Comparison of ENCODE assay signal across 8 mouse cellular contexts in genomic region chrX:135087068-135087579, GRCm38 (mm10).
DNase-seq lines count a peak whose midpoint lies in the region; ATAC-seq and TF ChIP-seq lines count a peak whose summit lies in the region.
"Not testable (repeated sequence)": the region's sequence is repeated elsewhere in the genome, so short reads cannot be mapped to it uniquely, and the experiment has no call there.

No protein-coding gene starts in this region.

- peak; percentile 45 for DNase-seq in CH12.LX (ENCODE audit: extremely low read depth)
- peak; percentile 2 for DNase-seq in adrenal gland, postnatal 25 days
- DNase-seq in gastrocnemius, postnatal 14 days: peak; percentile 40
- DNase-seq in kidney, adult 18-20 months: peak; percentile 27
- DNase-seq in left cerebral cortex, postnatal 4 days: peak; percentile 2
- peak; percentile 8 for DNase-seq in lung, postnatal 14 days
- peak; percentile 12 for DNase-seq in neural tube, embryonic 11.5 days (ENCODE audit: low spot score)
- peak; percentile 23 for DNase-seq in thymus, postnatal 4 days

- H3K9ac ChIP-seq in CH12.LX (ENCODE audit: insufficient read depth, low read depth); neural tube, embryonic 11.5 days (ENCODE audit: low read length): not testable (repeated sequence)

- WGBS in neural tube, embryonic 11.5 days: 23% methylated on average over 7 of the region's 7 CpGs

- not testable (repeated sequence) for H3K4me1 ChIP-seq in CH12.LX (ENCODE audit: control insufficient read depth in 1 of 2, insufficient read depth in 2 of 2); neural tube, embryonic 11.5 days (ENCODE audit: control insufficient read depth, insufficient read depth, low read length)

- not testable (repeated sequence) for H3K36me3 ChIP-seq in CH12.LX (replicated peaks in 1 of 2; ENCODE audit: control insufficient read depth in 1 of 2, insufficient read depth in 1 of 2, low read length in 1 of 2); neural tube, embryonic 11.5 days (ENCODE audit: control insufficient read depth, insufficient read depth, low read length)

- H3K79me2 ChIP-seq in CH12.LX (replicated peaks; ENCODE audit: control insufficient read depth, extremely low read depth, insufficient read depth, poor library complexity, severe bottlenecking): not testable (repeated sequence)

- H3K27ac ChIP-seq in CH12.LX (ENCODE audit: insufficient read depth, low read depth); neural tube, embryonic 11.5 days (ENCODE audit: low read depth, low read length): not testable (repeated sequence)

- TF ChIP-seq POLR2A in CH12.LX (IDR thresholded peaks at IDR 0.05; ENCODE audit: low read depth, low read length): not testable (repeated sequence)

- intact Hi-C loops in gastrocnemius, postnatal 14 days (cut with DNase I; ENCODE audit: low total_unique reads); left cerebral cortex, postnatal 4 days (cut with DNase I): not testable (repeated sequence)

- dilution Hi-C loops in CH12.LX (cut with MboI; ENCODE audit: extremely low pct_ligation_motif_present, extremely low pct_unique_long_range_greater_than_20kb, low sequenced_read_pairs): not testable (repeated sequence)

- not testable (repeated sequence) for H3K27me3 ChIP-seq in CH12.LX (replicated peaks); neural tube, embryonic 11.5 days (ENCODE audit: control insufficient read depth, insufficient read depth, low read length)

- not testable (repeated sequence) for TF ChIP-seq CTCF in CH12.LX (conservative IDR thresholded peaks at IDR 0.05 in 1 of 2, IDR thresholded peaks at IDR 0.05 in 1 of 2; ENCODE audit: low read depth in 2 of 2, low read length in 2 of 2)

- in situ Hi-C loops in CH12.LX (cut with MboI; ENCODE audit: low pct_ligation_motif_present, low pct_unique_long_range_greater_than_20kb, low sequenced_read_pairs): not testable (repeated sequence)

- ATAC-seq in neural tube, embryonic 11.5 days (ENCODE audit: insufficient read depth, low FRiP score, low TSS enrichment): not testable (repeated sequence)

- H3K4me2 ChIP-seq in CH12.LX (ENCODE audit: insufficient read depth, low read depth, poor library complexity, severe bottlenecking); neural tube, embryonic 11.5 days (ENCODE audit: low read depth): not testable (repeated sequence)

- TF ChIP-seq RAD21 in CH12.LX (IDR thresholded peaks at IDR 0.05; ENCODE audit: low read depth, low read length): not testable (repeated sequence)

- H3K9me3 ChIP-seq in CH12.LX (replicated peaks; ENCODE audit: low read length); neural tube, embryonic 11.5 days (ENCODE audit: control insufficient read depth, low read length): not testable (repeated sequence)

- not testable (repeated sequence) for H3K4me3 ChIP-seq in CH12.LX (replicated peaks in 1 of 3; ENCODE audit: low read depth in 2 of 3, low read length in 2 of 3, poor library complexity in 1 of 3); neural tube, embryonic 11.5 days (ENCODE audit: low read depth, low read length)

- TF ChIP-seq EP300 in CH12.LX (IDR thresholded peaks at IDR 0.05; ENCODE audit: low read length): not testable (repeated sequence)
